Mouse (Mus musculus) neutrophil, adult 5-6 weeks (primary cell): Measurements from ENCODE around the gene Gpank1. TPM values are rescaled to one million over a fixed set of nuclear protein-coding genes. Genes with fewer than 3 reads are reported as not detected.
A peak's percentile ranks its signal among the peaks of the same experiment; 100 is the strongest.

ENCODE experiments used
- ATAC-seq: fragments of 151-379, 151-347 bp; 2 replicates; pipeline ENCODE4 v1.8.0; 2017; ENCODE audit warnings: mild to moderate bottlenecking, moderate TSS enrichment; ENCODE audit not compliant: insufficient number of reproducible peaks, poor library complexity, low FRiP score, severe bottlenecking; ENCODE audit errors: extremely low read depth
- total RNA-seq: library from RNA; stranded (forward); fragments of 200-1000 nt; gene quantifications from 2 replicates; pipeline ENCODE4 v1.2.3, GENCODE M21; 2017

Gpank1 gene
- total RNA-seq, 1 experiment from 2014 or later: 73.7 TPM

GRCm38 (mm10) chr17:35172445-35173234 lies 51.4 kb downstream of the Gpank1 start:
- ATAC-seq: 0 out of 2 replicates have a peak, but pooled peaks have one; percentile 23

GRCm38 (mm10) chr17:35173329-35173728 lies 52.1 kb downstream of the Gpank1 start:
- peak; percentile 36; the same call in 1 of the 2 replicates for ATAC-seq

Other genes with a start within 250 kb of the Gpank1 start
- 2.8 and 3.8 TPM in 2 replicates for gene Zbtb12, start 242.0 kb upstream of the Gpank1 start, total RNA-seq
- gene Gm20547, start 239.4 kb upstream of the Gpank1 start, total RNA-seq: not detected in 2 replicates
- gene C2, start 223.2 kb upstream of the Gpank1 start, total RNA-seq: not detected in 2 replicates
- gene Ehmt2, start 223.0 kb upstream of the Gpank1 start, total RNA-seq: 87.4 and 99.7 TPM in 2 replicates
- 0.98 and 1.4 TPM in 2 replicates for gene Slc44a4, start 207.0 kb upstream of the Gpank1 start, total RNA-seq
- 66.7 and 66.9 TPM in 2 replicates for gene Neu1, start 190.2 kb upstream of the Gpank1 start, total RNA-seq
- 5.9 and 8.0 TPM in 2 replicates for gene Hspa1b, start 162.2 kb upstream of the Gpank1 start, total RNA-seq
- not detected in 2 replicates for gene Gm20481, start 151.5 kb upstream of the Gpank1 start, total RNA-seq
- gene Hspa1a, start 149.3 kb upstream of the Gpank1 start, total RNA-seq: 5.6 and 6.4 TPM in 2 replicates
- gene Hspa1l, start 148.8 kb upstream of the Gpank1 start, total RNA-seq: not detected in 2 replicates
- gene Lsm2, start 139.6 kb upstream of the Gpank1 start, total RNA-seq: 10.1 and 11.4 TPM in 2 replicates
- gene Vars, start 120.5 kb upstream of the Gpank1 start, total RNA-seq: 243 and 266 TPM in 2 replicates
- gene Vwa7, start 104.9 kb upstream of the Gpank1 start, total RNA-seq: 0.61 and 1.2 TPM in 2 replicates
- gene Sapcd1, start 93.4 kb upstream of the Gpank1 start, total RNA-seq: 2.0 and 2.6 TPM in 2 replicates
- gene Msh5, start 74.7 kb upstream of the Gpank1 start, total RNA-seq: 4.7 and 7.0 TPM in 2 replicates
- 394 and 439 TPM in 2 replicates for gene Clic1, start 71.5 kb upstream of the Gpank1 start, total RNA-seq
- 4.5 and 8.1 TPM in 2 replicates for gene Ddah2, start 62.4 kb upstream of the Gpank1 start, total RNA-seq
- gene Ly6g6c, start 56.1 kb upstream of the Gpank1 start, total RNA-seq: 0.49 TPM in 1 of 2 replicates, not detected in the other
- 1.5 and 2.1 TPM in 2 replicates for gene Mpig6b, start 55.3 kb upstream of the Gpank1 start, total RNA-seq
- not detected in 2 replicates for gene Ly6g6e, start 44.6 kb upstream of the Gpank1 start, total RNA-seq
- not detected in 2 replicates for gene Ly6g6d, start 43.4 kb upstream of the Gpank1 start, total RNA-seq
- gene Ly6g6f, start 35.8 kb upstream of the Gpank1 start, total RNA-seq: 0.49 TPM in 1 of 2 replicates, not detected in the other
- 33.2 and 43.8 TPM in 2 replicates for gene Abhd16a, start 32.2 kb upstream of the Gpank1 start, total RNA-seq
- gene Ly6g5c, start 13.2 kb upstream of the Gpank1 start, total RNA-seq: not detected in 2 replicates
- gene Ly6g5b, start 6.0 kb upstream of the Gpank1 start, total RNA-seq: 0.58 and 1.5 TPM in 2 replicates
- 214 and 240 TPM in 2 replicates for gene Csnk2b, start 598 bp downstream of the Gpank1 start, total RNA-seq
- 36.5 and 48.5 TPM in 2 replicates for gene D17H6S53E, start 4.9 kb downstream of the Gpank1 start, total RNA-seq
- 0.58 TPM in 1 of 2 replicates, not detected in the other for gene Apom, start 10.6 kb downstream of the Gpank1 start, total RNA-seq
- gene Bag6, start 13.7 kb downstream of the Gpank1 start, total RNA-seq: 159 and 160 TPM in 2 replicates
- 73.3 and 76.1 TPM in 2 replicates for gene Prrc2a, start 43.4 kb downstream of the Gpank1 start, total RNA-seq
- gene Aif1, start 54.6 kb downstream of the Gpank1 start, total RNA-seq: 5.3 and 8.0 TPM in 2 replicates
- gene Lst1, start 67.0 kb downstream of the Gpank1 start, total RNA-seq: 534 and 685 TPM in 2 replicates
- 212 and 285 TPM in 2 replicates for gene Ltb, start 73.0 kb downstream of the Gpank1 start, total RNA-seq
- gene Tnf, start 80.6 kb downstream of the Gpank1 start, total RNA-seq: 16.4 and 18.2 TPM in 2 replicates
- 6.6 and 9.9 TPM in 2 replicates for gene Lta, start 83.9 kb downstream of the Gpank1 start, total RNA-seq
- gene Gm16181, start 99.4 kb downstream of the Gpank1 start, total RNA-seq: 2.1 TPM in 1 of 2 replicates, not detected in the other
- 5.0 and 6.5 TPM in 2 replicates for gene Atp6v1g2, start 112.2 kb downstream of the Gpank1 start, total RNA-seq
- 10.8 and 11.3 TPM in 2 replicates for gene Nfkbil1, start 114.3 kb downstream of the Gpank1 start, total RNA-seq
- gene Ddx39b, start 120.3 kb downstream of the Gpank1 start, total RNA-seq: 156 and 158 TPM in 2 replicates
- 2,114 and 2,381 TPM in 2 replicates for gene H2-D1, start 141.3 kb downstream of the Gpank1 start, total RNA-seq
- gene H2-Q1, start 198.9 kb downstream of the Gpank1 start, total RNA-seq: 0.12 TPM in 1 of 2 replicates, not detected in the other
- gene H2-Q2, start 220.8 kb downstream of the Gpank1 start, total RNA-seq: not detected in 2 replicates